Mouse (Mus musculus) heart, embryonic 14.5 days (tissue): ENCODE measurements around the gene Alg14. TPM values are rescaled to one million over a fixed set of nuclear protein-coding genes. Genes with fewer than 3 reads are reported as not detected.

Experiments used
- ATAC-seq: fragments of 200-750 bp; cut with Nextera tagmentation; 2 replicates; pipeline ENCODE4 v1.8.0; 2017; ENCODE audit warnings: low read depth, moderate TSS enrichment; ENCODE audit not compliant: insufficient number of reproducible peaks, insufficient read depth, low FRiP score
- H3K27ac ChIP-seq, 2 experiments: fragments of 200-500 bp in 1 of 2; fragments of 300-500 bp in 1 of 2; sonication (generic) in 1 of 2; replicated peaks in 1 of 2; 2 replicates each; pipeline ENCODE4 v1.5.1; 2012 to 2014; ENCODE audit warnings: low read depth in 2 of 2, low read length in 2 of 2, control low read depth in 1 of 2, mild to moderate bottlenecking in 1 of 2, mixed read lengths in 1 of 2; ENCODE audit not compliant: control insufficient read depth in 1 of 2, insufficient read depth in 1 of 2
- H3K27me3 ChIP-seq: fragments of 300-500 bp; sonication (generic); 2 replicates; pipeline ENCODE4 v1.6.1; 2014; ENCODE audit warnings: mild to moderate bottlenecking, low read length, control low read depth; ENCODE audit not compliant: control insufficient read depth, insufficient read depth
- H3K36me3 ChIP-seq: fragments of 300-500 bp; sonication (generic); 2 replicates; pipeline ENCODE4 v1.6.1; 2014; ENCODE audit warnings: mild to moderate bottlenecking, control low read depth, low read length, mixed read lengths; ENCODE audit not compliant: control insufficient read depth, insufficient read depth
- H3K4me1 ChIP-seq, 2 experiments: fragments of 200-500 bp in 1 of 2; fragments of 300-500 bp in 1 of 2; sonication (generic) in 1 of 2; 2 replicates each; pipeline ENCODE4 v1.6.1; 2012 to 2014; ENCODE audit warnings: low read length in 2 of 2, control low read depth in 1 of 2, mixed read lengths in 1 of 2; ENCODE audit not compliant: control insufficient read depth in 2 of 2, insufficient read depth in 2 of 2
- H3K4me2 ChIP-seq: fragments of 300-500 bp; sonication (generic); 2 replicates; pipeline ENCODE4 v1.6.1; 2014; ENCODE audit warnings: mild to moderate bottlenecking, low read length
- H3K4me3 ChIP-seq, 2 experiments: fragments of 200-500 bp in 1 of 2; fragments of 300-500 bp in 1 of 2; sonication (generic) in 1 of 2; 2 replicates each; pipeline ENCODE4 v1.5.1; 2012 to 2014; ENCODE audit warnings: low read length in 2 of 2, mild to moderate bottlenecking in 2 of 2, control low read depth in 1 of 2, low read depth in 1 of 2, moderate library complexity in 1 of 2; ENCODE audit not compliant: control insufficient read depth in 1 of 2, insufficient read depth in 1 of 2
- H3K9ac ChIP-seq: fragments of 300-500 bp; sonication (generic); 2 replicates; pipeline ENCODE4 v1.6.1; 2014; ENCODE audit warnings: mild to moderate bottlenecking, low read length
- H3K9me3 ChIP-seq: fragments of 300-500 bp; sonication (generic); 2 replicates; pipeline ENCODE4 v1.6.1; 2016; ENCODE audit warnings: low read length, control low read depth; ENCODE audit not compliant: control insufficient read depth
- WGBS: fragments of 180-500 bp; shearing (Covaris S2); extraction: QIAGEN DNeasy Blood & Tissue Kit; methylation state at CpG from one replicate; pipeline ENCODE4 v1.1.7; 2014; 5-methylcytosine and 5-hydroxymethylcytosine counted together
- polyA plus RNA-seq: library from polyadenylated mRNA; unstranded; fragments of >200 nt; fragmentation: Nextera tagmentation; extraction: Ambion mirVana; gene quantifications from 2 replicates; pipeline ENCODE4 v1.2.1, GENCODE M21; 2014

Gene Alg14
- polyA plus RNA-seq = 41.9 and 43.7 TPM in 2 replicates

DNA sequence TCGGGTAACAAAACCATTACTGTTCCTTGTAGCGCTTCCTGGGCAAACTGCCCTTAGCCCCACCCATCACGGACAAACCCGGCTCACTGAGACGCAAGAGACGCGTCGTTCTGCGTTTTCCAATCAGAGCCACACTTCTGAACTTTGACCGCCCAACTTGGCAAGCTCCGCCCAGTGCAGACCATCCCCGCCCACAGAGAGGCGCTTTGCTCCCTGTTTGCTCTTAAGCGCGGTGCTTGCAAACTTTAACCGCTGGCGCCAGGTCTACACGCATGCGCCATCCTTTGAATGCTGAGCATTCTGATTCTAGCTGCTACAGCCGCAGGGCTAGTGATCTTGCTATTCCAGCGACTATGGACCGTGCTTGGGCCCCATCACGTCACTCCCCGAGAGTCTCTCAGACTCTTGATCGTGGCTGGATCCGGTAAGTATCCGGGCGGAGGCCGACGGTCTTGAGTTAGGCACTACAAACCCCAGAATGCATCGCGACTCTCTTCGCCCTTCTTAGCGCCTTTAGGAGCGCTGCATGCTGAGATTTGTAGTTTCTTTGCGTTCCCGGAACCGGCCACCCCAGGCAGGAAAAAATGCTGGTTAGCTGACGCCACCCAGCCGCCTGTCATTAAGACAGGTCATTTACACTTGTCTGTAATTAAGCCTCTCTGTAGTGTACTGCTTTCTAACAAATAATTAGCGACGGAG, at the start of gene Alg14:
Gene Alg14 (plus strand): TSS at position 214 of the 699 bp plus-strand sequence.
- H3K9me3 ChIP-seq = no peaks in the 10 kb centered on the region
- no peaks in the 10 kb centered on the region for H3K27me3 ChIP-seq
- peaks cover 0 to 12% of the 10 kb centered on the region in 2 experiments; a peak in 2 of 4 replicates for H3K4me1 ChIP-seq
- no peaks in the 10 kb centered on the region for H3K36me3 ChIP-seq
- under 1% methylated on average over 42 of the region's 42 CpGs for WGBS
- peak; percentile 98 for ATAC-seq
- H3K4me3 ChIP-seq = peak within 1 kb of the TSS; percentile 64 to 93
- H3K27ac ChIP-seq = peak within 1 kb of the TSS; percentile 97 to 99
- peak within 1 kb of the TSS; percentile 76 for H3K4me2 ChIP-seq
- peak within 1 kb of the TSS; percentile 83 for H3K9ac ChIP-seq

DNA sequence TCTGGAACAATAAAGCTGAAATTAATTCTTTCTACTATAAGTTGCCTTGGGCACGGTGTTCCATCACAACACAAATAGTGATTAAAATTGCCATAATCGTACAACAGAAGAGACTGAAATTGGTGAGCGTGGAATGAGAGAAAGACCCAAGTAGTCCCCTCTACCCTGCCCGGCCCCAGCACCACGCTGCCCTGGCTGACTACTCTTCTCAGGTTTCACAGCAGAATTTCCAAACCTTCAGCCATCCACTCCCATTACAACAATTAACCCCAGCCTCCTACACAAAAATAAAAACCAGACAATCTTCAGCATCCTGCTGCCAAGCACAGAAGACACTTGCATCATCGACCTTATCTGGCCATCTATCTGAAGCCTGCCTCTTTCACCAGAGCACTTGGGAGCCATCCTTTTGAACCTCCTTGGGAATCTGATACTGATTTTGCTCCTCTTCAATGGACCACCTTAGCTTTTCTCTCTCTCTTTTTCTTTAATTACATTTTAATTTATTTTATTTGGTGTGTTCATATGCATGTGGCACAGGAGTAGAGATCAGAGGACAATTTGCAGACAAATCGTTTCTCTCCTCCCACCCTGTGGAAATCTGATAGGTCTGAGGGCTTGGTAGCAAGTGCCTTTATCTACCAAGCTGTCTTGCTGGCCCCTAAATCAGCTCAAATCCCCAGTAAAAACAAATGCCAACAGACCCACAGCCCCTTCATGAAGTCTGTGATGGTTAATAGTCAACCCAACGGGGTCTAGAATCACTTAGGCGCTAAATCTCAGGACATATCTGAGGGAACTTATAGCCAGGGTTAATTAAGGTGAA, 49.2 kb upstream of the Alg14 start:
- Histone ChIP-seq H3K4me2 (no peak overlapping the region), H3K9ac (no peak overlapping the region), H3K9me3 (no peaks in the 10 kb centered on the region), H3K36me3 (no peaks in the 10 kb centered on the region), H3K27ac (no peak overlapping the region), H3K4me1 (peaks cover 4 to 9% of the 10 kb centered on the region in 2 experiments), H3K4me3 (no peak overlapping the region), H3K27me3 (no peaks in the 10 kb centered on the region)
- WGBS = 64% methylated on average over 9 of the region's 9 CpGs
- ATAC-seq = no peak

GRCm38 (mm10) chr3:121242941-121243340, 48.6 kb upstream of the Alg14 start:
- Histone ChIP-seq H3K9me3 (no peaks in the 10 kb centered on the region), H3K4me1 (peaks cover 4 to 9% of the 10 kb centered on the region in 2 experiments), H3K4me2 (no peak overlapping the region), H3K27ac (no peak overlapping the region), H3K9ac (no peak overlapping the region), H3K36me3 (no peaks in the 10 kb centered on the region), H3K27me3 (no peaks in the 10 kb centered on the region), H3K4me3 (no peak overlapping the region)
- ATAC-seq = no peak
- WGBS = 79% methylated on average over 4 of the region's 4 CpGs

DNA sequence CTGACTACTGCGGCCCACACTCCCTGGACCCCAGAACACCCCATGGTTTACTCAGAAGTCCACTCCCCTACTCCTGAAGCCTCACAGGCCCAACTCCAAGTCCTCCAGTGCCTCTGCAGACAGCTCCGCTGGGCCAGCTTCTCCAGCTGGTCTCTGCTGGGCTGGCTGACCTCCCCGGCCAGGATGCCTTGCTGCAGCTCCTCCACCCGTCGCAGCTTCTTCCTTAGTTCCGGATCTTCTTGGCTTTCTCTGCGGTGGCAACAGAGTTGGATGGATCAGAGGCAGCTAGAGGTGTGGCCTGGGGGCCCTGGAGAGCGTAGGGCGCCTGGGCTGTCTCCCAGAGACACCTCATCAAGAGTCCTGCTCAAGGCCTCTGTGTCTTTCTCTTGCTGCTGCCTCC, 41.5 kb upstream of the Alg14 start:
- H3K4me2 ChIP-seq = no peak overlapping the region
- ATAC-seq = no peak
- H3K36me3 ChIP-seq = no peaks in the 10 kb centered on the region
- no peak overlapping the region for H3K9ac ChIP-seq
- peaks cover 2 to 3% of the 10 kb centered on the region in 2 experiments; a peak in 1 of 4 replicates for H3K4me1 ChIP-seq
- H3K9me3 ChIP-seq = no peaks in the 10 kb centered on the region
- WGBS = 76% methylated on average over 9 of the region's 9 CpGs
- H3K4me3 ChIP-seq = no peak overlapping the region
- no peak overlapping the region for H3K27ac ChIP-seq
- no peaks in the 10 kb centered on the region for H3K27me3 ChIP-seq

DNA sequence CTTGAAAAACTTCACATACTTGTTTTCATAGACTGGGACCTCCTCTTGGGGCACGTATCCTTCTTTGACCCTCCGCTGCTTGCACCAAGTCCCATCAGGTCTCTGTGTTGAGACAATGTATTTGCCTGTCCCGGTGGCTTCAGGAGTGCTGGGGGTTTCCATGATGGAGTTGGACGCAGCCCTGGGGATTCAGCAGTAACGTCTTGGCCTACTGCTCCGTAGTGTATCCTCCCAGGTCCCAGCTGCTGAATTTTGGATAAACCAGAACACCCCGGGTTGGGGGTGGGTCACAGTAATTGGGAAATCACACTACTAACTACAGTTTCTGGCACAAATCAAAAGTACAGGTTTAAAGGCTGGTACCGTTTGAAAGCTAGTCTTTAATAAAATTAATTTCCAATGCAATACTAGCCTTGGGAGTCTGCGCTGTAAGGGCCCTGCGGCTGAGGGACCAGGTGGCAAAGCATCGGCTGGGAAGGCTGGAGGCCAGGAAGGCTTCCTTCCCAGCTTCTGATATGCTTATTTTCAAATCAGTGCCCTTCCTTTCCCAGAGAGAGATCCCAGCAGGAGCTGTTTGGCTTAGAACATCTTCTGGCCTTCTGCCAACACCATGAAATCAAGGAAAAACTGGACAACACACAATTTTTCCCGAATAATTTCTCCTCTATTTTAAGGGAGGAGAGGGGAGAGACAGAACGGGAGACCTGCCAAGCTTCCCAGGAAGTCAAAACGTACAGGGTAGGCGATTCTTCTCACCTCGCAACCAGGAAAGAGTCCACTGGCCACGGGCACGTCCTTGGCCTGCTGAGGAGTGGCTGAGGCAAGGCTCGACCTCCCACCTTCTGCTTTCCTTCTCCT, 40.8 kb upstream of the Alg14 start:
- H3K4me1 ChIP-seq = peaks cover 2 to 3% of the 10 kb centered on the region in 2 experiments; a peak in 1 of 4 replicates
- no peaks in the 10 kb centered on the region for H3K36me3 ChIP-seq
- H3K4me2 ChIP-seq = no peak overlapping the region
- H3K27ac ChIP-seq = no peak overlapping the region
- ATAC-seq = no peak
- H3K27me3 ChIP-seq = no peaks in the 10 kb centered on the region
- no peaks in the 10 kb centered on the region for H3K9me3 ChIP-seq
- H3K9ac ChIP-seq = no peak overlapping the region
- no peak overlapping the region for H3K4me3 ChIP-seq
- 71% methylated on average over 19 of the region's 19 CpGs for WGBS

DNA sequence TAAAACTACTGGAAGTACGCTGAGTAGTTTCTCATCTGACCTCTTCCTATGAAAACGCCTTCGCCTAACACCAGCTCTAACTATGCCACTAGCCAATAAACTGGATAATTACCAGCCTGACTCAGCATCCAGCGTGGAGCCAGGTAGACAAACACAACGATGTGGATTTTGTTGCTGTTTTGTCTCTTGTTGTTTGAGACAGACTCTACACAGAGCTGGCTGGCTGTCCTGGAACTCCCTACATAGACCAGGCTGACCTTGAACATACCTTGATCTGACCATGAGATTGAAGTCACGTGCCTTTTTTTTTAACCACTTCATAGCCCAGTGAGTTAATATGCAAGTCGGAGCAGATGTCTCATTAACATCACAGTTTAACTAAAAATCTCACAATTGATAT, 36.1 kb upstream of the Alg14 start:
- Histone ChIP-seq H3K27ac (no peak overlapping the region), H3K4me2 (no peak overlapping the region), H3K4me3 (no peak overlapping the region), H3K27me3 (peaks cover 8% of the 10 kb centered on the region), H3K36me3 (no peaks in the 10 kb centered on the region), H3K4me1 (peaks cover 4 to 9% of the 10 kb centered on the region in 2 experiments; a peak in 3 of 4 replicates), H3K9ac (no peak overlapping the region), H3K9me3 (no peaks in the 10 kb centered on the region)
- WGBS = 84% methylated on average over 7 of the region's 7 CpGs
- no peak for ATAC-seq

GRCm38 (mm10) chr3:121256131-121256530, 35.4 kb upstream of the Alg14 start:
- Histone ChIP-seq H3K9me3 (no peaks in the 10 kb centered on the region), H3K27me3 (peaks cover 14% of the 10 kb centered on the region), H3K4me2 (no peak overlapping the region), H3K4me1 (peaks cover 4 to 6% of the 10 kb centered on the region in 2 experiments; a peak in 3 of 4 replicates), H3K9ac (no peak overlapping the region), H3K4me3 (no peak overlapping the region), H3K36me3 (no peaks in the 10 kb centered on the region), H3K27ac (no peak overlapping the region)
- no peak for ATAC-seq
- WGBS = 85% methylated on average over 8 of the region's 8 CpGs
